ENCODE assay signal across 21 mouse cellular contexts in the genomic region with DNA sequence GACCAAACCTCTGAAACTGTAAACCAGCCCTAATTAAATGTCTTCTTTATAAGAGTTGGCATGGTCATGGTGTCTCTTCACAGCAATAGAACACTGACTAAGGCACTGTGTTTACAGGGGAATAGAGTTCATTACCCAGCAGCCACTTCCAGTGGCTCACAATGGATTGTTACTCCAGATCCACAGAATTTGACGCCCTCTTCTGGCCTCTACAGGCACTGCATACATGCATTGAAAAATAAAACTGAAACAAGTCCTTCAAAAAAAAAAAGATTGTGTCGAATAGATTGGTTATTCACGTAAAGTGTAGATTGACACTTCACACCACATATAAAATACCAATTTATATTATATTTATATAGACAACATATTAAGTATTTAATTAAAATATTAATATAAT.
"Had no signal": no experiment of that assay in that cellular context is flagged by ENCODE, and none has a peak within 500 bp of the region (broad histone marks: within the 10 kb centered on the region; RNA-seq: fewer than 3 reads in every experiment).

No protein-coding gene starts in this region.

- H3K36me3 ChIP-seq: intestine, embryonic 15.5 days; kidney, embryonic 15.5 days; limb, embryonic 12.5 days; limb, embryonic 15.5 days; liver, embryonic 12.5 days; liver, embryonic 15.5 days; midbrain, embryonic 10.5 days; midbrain, embryonic 13.5 days; neural tube, embryonic 12.5 days; neural tube, embryonic 15.5 days; stomach, embryonic 15.5 days had no signal

- DNase-seq: kidney, adult 11 months; kidney, adult 8-10 months; kidney, postnatal 25 days; lung, adult 18-20 months; lung, postnatal 36 days; retina, postnatal 1 day; right cerebral cortex, postnatal 25 days; spleen, adult 18-20 months; thymus, postnatal 25 days had no signal

- H3K4me3 ChIP-seq: intestine, embryonic 15.5 days; kidney, embryonic 15.5 days; limb, embryonic 12.5 days; limb, embryonic 15.5 days; liver, embryonic 12.5 days; liver, embryonic 15.5 days; megakaryocyte, embryonic 14.5 days; midbrain, embryonic 10.5 days; midbrain, embryonic 13.5 days; neural tube, embryonic 12.5 days; neural tube, embryonic 15.5 days; stomach, embryonic 15.5 days had no signal

- H3K27me3 ChIP-seq: intestine, embryonic 15.5 days; kidney, embryonic 15.5 days; limb, embryonic 12.5 days; limb, embryonic 15.5 days; liver, embryonic 12.5 days; liver, embryonic 15.5 days; megakaryocyte, embryonic 14.5 days; midbrain, embryonic 13.5 days; neural tube, embryonic 12.5 days; neural tube, embryonic 15.5 days; stomach, embryonic 15.5 days had no signal

- H3K9me3 ChIP-seq: intestine, embryonic 15.5 days; kidney, embryonic 15.5 days; limb, embryonic 12.5 days; limb, embryonic 15.5 days; liver, embryonic 12.5 days; liver, embryonic 15.5 days; midbrain, embryonic 10.5 days; midbrain, embryonic 13.5 days; neural tube, embryonic 12.5 days; neural tube, embryonic 15.5 days; stomach, embryonic 15.5 days had no signal

- H3K9ac ChIP-seq: intestine, embryonic 15.5 days; kidney, embryonic 15.5 days; limb, embryonic 12.5 days; limb, embryonic 15.5 days; liver, embryonic 12.5 days; liver, embryonic 15.5 days; midbrain, embryonic 13.5 days; neural tube, embryonic 12.5 days; neural tube, embryonic 15.5 days; stomach, embryonic 15.5 days had no signal

- H3K27ac ChIP-seq: intestine, embryonic 15.5 days; kidney, embryonic 15.5 days; limb, embryonic 12.5 days; limb, embryonic 15.5 days; liver, embryonic 12.5 days; liver, embryonic 15.5 days; midbrain, embryonic 10.5 days; midbrain, embryonic 13.5 days; neural tube, embryonic 12.5 days; neural tube, embryonic 15.5 days; stomach, embryonic 15.5 days had no signal

- H3K4me1 ChIP-seq: intestine, embryonic 15.5 days; kidney, embryonic 15.5 days; limb, embryonic 15.5 days; liver, embryonic 12.5 days; liver, embryonic 15.5 days; megakaryocyte, embryonic 14.5 days; midbrain, embryonic 10.5 days; midbrain, embryonic 13.5 days; neural tube, embryonic 12.5 days; stomach, embryonic 15.5 days had no signal

- ATAC-seq: intestine, embryonic 15.5 days; liver, embryonic 12.5 days; midbrain, embryonic 13.5 days had no signal

- H3K4me2 ChIP-seq: intestine, embryonic 15.5 days; kidney, embryonic 15.5 days; limb, embryonic 12.5 days; limb, embryonic 15.5 days; liver, embryonic 12.5 days; liver, embryonic 15.5 days; midbrain, embryonic 13.5 days; neural tube, embryonic 12.5 days; neural tube, embryonic 15.5 days; stomach, embryonic 15.5 days had no signal
